Mouse (Mus musculus) myocyte (in vitro differentiated cells): ENCODE data around the gene Gm20696.

Source experiments
- E2F4 ChIP-seq: IDR thresholded peaks from one replicate; pipeline ENCODE4 v1.6.1; 2011; ENCODE audit warnings: mild to moderate bottlenecking, control low read depth, moderate library complexity; ENCODE audit not compliant: insufficient read depth
- MAX ChIP-seq: IDR thresholded peaks from one replicate; pipeline ENCODE4 v1.6.1; 2011; ENCODE audit warnings: low read depth, mild to moderate bottlenecking, control low read depth
- MYOG ChIP-seq, 3 experiments: IDR thresholded peaks; one replicate each; pipeline ENCODE4 v1.6.1; 2011; ENCODE audit warnings: control low read depth in 2 of 3, low read depth in 2 of 3, mild to moderate bottlenecking in 2 of 3; ENCODE audit not compliant: insufficient read length in 2 of 3, control insufficient read depth in 1 of 3, insufficient read depth in 1 of 3
- POLR2A ChIP-seq: IDR thresholded peaks from one replicate; pipeline ENCODE4 v1.6.1; 2011; ENCODE audit warnings: low read depth, mild to moderate bottlenecking, control low read depth, moderate library complexity; ENCODE audit not compliant: insufficient read length
- POLR2AphosphoS2 ChIP-seq: IDR thresholded peaks from one replicate; pipeline ENCODE4 v1.6.1; 2011; ENCODE audit warnings: low read depth, control low read depth; ENCODE audit not compliant: insufficient read length
- REST ChIP-seq: IDR thresholded peaks from one replicate; pipeline ENCODE4 v1.6.1; 2011; ENCODE audit warnings: mild to moderate bottlenecking, control low read depth, moderate library complexity; ENCODE audit not compliant: insufficient read depth, insufficient read length
- SRF ChIP-seq: IDR thresholded peaks from one replicate; pipeline ENCODE4 v1.6.1; 2011; ENCODE audit warnings: low read depth; ENCODE audit not compliant: control insufficient read depth, insufficient read length
- TCF12 ChIP-seq: IDR thresholded peaks from one replicate; pipeline ENCODE4 v1.6.1; 2011; ENCODE audit warnings: mild to moderate bottlenecking, control low read depth; ENCODE audit not compliant: poor library complexity, insufficient read depth, severe bottlenecking
- TCF3 ChIP-seq: IDR thresholded peaks from one replicate; pipeline ENCODE4 v1.6.1; 2011; ENCODE audit warnings: low read depth, control low read depth; ENCODE audit not compliant: insufficient read length
- USF1 ChIP-seq: IDR thresholded peaks from one replicate; pipeline ENCODE4 v1.6.1; 2011; ENCODE audit warnings: low read depth, mild to moderate bottlenecking, control low read depth, moderate library complexity

- no peak for TF ChIP-seq SRF
- TF ChIP-seq POLR2A, result no peak
- no peak for TF ChIP-seq TCF12
- no peak for TF ChIP-seq USF1
- no peak for TF ChIP-seq MAX
- no peak for TF ChIP-seq MYOG (IDR thresholded peaks at IDR 0.05; ENCODE audit: control insufficient read depth in 1 of 3, insufficient read depth in 1 of 3, insufficient read length in 2 of 3, low read depth in 2 of 3)
- no peak for TF ChIP-seq TCF3
- TF ChIP-seq E2F4, result no peak
- no peak for TF ChIP-seq REST
- no peak for TF ChIP-seq POLR2AphosphoS2
Measured at GRCm38 (mm10) chr6:99383846-99384472, 282.6 kb downstream of the Gm20696 start.
